Mouse (Mus musculus) kidney, adult 2 months (tissue): ENCODE data around the gene Yeats4. TPM values are rescaled to one million over a fixed set of nuclear protein-coding genes. Genes with fewer than 3 reads are reported as not detected.

ENCODE experiments used
- DNase-seq: peaks from one replicate; pipeline ENCODE4 v3.0.0; 2021
- H3K27ac ChIP-seq: fragments of 200-500 bp; 2 replicates; pipeline ENCODE4 v1.5.1; 2012; ENCODE audit warnings: low read depth, low read length, control low read depth, inconsistent platforms; ENCODE audit not compliant: insufficient read depth
- H3K27me3 ChIP-seq: fragments of 200-500 bp; replicated peaks from 2 replicates; pipeline ENCODE4 v1.6.1; 2012; ENCODE audit warnings: mild to moderate bottlenecking, moderate library complexity, low read length, inconsistent platforms; ENCODE audit not compliant: control insufficient read depth, insufficient read depth
- H3K36me3 ChIP-seq: fragments of 200-500 bp; 2 replicates; pipeline ENCODE4 v1.6.1; 2012; ENCODE audit warnings: mild to moderate bottlenecking, moderate library complexity, low read length, inconsistent platforms; ENCODE audit not compliant: control insufficient read depth, insufficient read depth
- H3K4me1 ChIP-seq: fragments of 200-500 bp; 2 replicates; pipeline ENCODE4 v1.6.1; 2011; ENCODE audit warnings: low read length; ENCODE audit not compliant: control insufficient read depth, insufficient read depth
- H3K4me3 ChIP-seq: fragments of 200-500 bp; 2 replicates; pipeline ENCODE4 v1.5.1; 2011; ENCODE audit warnings: mild to moderate bottlenecking, low read depth, low read length, control low read depth; ENCODE audit not compliant: insufficient read depth
- CTCF ChIP-seq: fragments of 200-500 bp; conservative IDR thresholded peaks from 2 replicates; pipeline ENCODE4 v1.5.1; 2011; ENCODE audit warnings: low read depth, mild to moderate bottlenecking, control low read depth, low read length, moderate library complexity, mixed read lengths; ENCODE audit not compliant: insufficient read depth, insufficient read length
- POLR2A ChIP-seq: fragments of 200-500 bp; IDR thresholded peaks from one replicate; pipeline ENCODE4 v1.6.1; 2011; ENCODE audit warnings: low read depth, low read length, control low read depth
- WGBS: fragments of 180-500 bp; shearing (Covaris S2); methylation state at CpG from one replicate; pipeline ENCODE4 v1.1.7; 2018; 5-methylcytosine and 5-hydroxymethylcytosine counted together
- polyA plus RNA-seq: library from polyadenylated mRNA; depleted of rRNA; stranded (reverse); fragments of >200 nt; gene quantifications from 2 replicates; pipeline ENCODE4 v1.2.3, GENCODE M21; 2012

The Yeats4 gene
- polyA plus RNA-seq, 1 experiment: 21.8 TPM

DNA sequence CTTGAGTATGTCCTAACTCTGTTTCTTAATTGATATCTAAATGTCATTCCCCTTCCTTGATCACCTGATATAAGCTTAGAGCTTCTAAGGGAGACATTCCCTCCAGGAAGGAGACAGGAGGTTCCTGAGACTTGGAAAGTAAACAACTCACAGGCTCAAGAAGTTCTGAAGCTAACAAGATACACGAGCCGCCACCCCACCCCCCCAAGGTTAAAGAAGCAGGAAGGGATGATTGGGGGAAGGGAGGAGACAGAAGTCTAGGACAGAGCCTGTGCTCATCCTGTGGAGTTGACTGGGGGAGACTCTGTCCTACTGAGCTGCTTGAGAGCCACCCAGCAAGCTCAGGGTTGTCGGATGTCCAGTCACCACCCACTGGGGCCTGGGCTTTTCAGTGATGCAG is 1.7 kb upstream of the Yeats4 start:
- Histone ChIP-seq H3K4me1 (peaks cover 10% of the 10 kb centered on the region; the same call in 1 of the 2 replicates), H3K27me3 (no peaks in the 10 kb centered on the region), H3K27ac (no peak overlapping the region), H3K36me3 (no peaks in the 10 kb centered on the region), H3K4me3 (no peak overlapping the region)
- TF ChIP-seq CTCF (no peak), POLR2A (no peak)
- no peak for DNase-seq
- WGBS: 73% methylated on average over 3 of the region's 3 CpGs

- Histone ChIP-seq H3K27me3 (no peaks in the 10 kb centered on the region), H3K27ac (no peak overlapping the region), H3K4me3 (no peak overlapping the region), H3K4me1 (peaks cover 5% of the 10 kb centered on the region; the same call in 1 of the 2 replicates), H3K36me3 (no peaks in the 10 kb centered on the region)
- WGBS: 50% methylated on average over 8 of the region's 8 CpGs
- DNase-seq: peak; percentile 17
- TF ChIP-seq POLR2A: no peak
- TF ChIP-seq CTCF: 0 out of 2 replicates have a peak, but pooled peaks have one; percentile 20
These were observed 787 bp upstream of the Yeats4 start for GRCm38 (mm10) chr10:117225094-117225493.

DNA sequence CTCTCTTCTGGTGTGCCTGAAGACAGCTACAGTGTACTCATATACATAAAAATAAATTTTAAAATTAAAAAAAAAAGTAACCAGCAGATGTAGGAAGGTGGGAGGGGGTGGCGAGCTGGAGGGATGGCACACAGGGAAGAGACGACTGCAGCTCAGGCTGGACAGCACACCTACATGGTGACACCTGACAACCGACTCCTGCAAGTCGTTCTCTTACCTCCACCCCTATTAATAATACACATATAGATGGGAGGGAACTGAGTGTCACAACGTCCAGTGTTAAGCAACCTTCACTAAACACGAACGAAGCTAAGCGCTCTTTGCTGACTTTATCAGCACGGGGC is 577 bp downstream of the Yeats4 start:
- TF ChIP-seq CTCF: no peak
- TF ChIP-seq POLR2A: no peak
- no peak for DNase-seq
- peak overlapping the region; percentile 91 for H3K4me3 ChIP-seq
- WGBS: under 1% methylated on average over 9 of the region's 9 CpGs
- no peaks in the 10 kb centered on the region for H3K36me3 ChIP-seq
- no peak overlapping the region for H3K27ac ChIP-seq
- no peaks in the 10 kb centered on the region for H3K27me3 ChIP-seq
- peaks cover 5% of the 10 kb centered on the region; the same call in 1 of the 2 replicates for H3K4me1 ChIP-seq

- H3K4me3 ChIP-seq: no peak overlapping the region
- no peaks in the 10 kb centered on the region for H3K36me3 ChIP-seq
- no peak overlapping the region for H3K27ac ChIP-seq
- DNase-seq: no peak
- no peak for TF ChIP-seq POLR2A
- TF ChIP-seq CTCF: no peak
- H3K4me1 ChIP-seq: peaks cover 5% of the 10 kb centered on the region; the same call in 1 of the 2 replicates
- 73% methylated on average over 3 of the region's 3 CpGs for WGBS
- H3K27me3 ChIP-seq: no peaks in the 10 kb centered on the region
These were observed 1.5 kb downstream of the Yeats4 start for GRCm38 (mm10) chr10:117222821-117223220.

GRCm38 (mm10) chr10:117218351-117218750 is 6.0 kb downstream of the Yeats4 start:
- Histone ChIP-seq H3K4me3 (no peak overlapping the region), H3K36me3 (no peaks in the 10 kb centered on the region; the same call in 1 of the 2 replicates), H3K4me1 (no peaks in the 10 kb centered on the region), H3K27ac (no peak overlapping the region), H3K27me3 (no peaks in the 10 kb centered on the region)
- TF ChIP-seq POLR2A (no peak), CTCF (no peak)
- WGBS: 97% methylated on average over 8 of the region's 8 CpGs
- DNase-seq: no peak

- H3K4me1 ChIP-seq: no peaks in the 10 kb centered on the region
- H3K27me3 ChIP-seq: no peaks in the 10 kb centered on the region
- H3K27ac ChIP-seq: no peak overlapping the region
- no peak overlapping the region for H3K4me3 ChIP-seq
- DNase-seq: no peak
- 83% methylated on average over 20 of the region's 20 CpGs for WGBS
- no peaks in the 10 kb centered on the region; the same call in 1 of the 2 replicates for H3K36me3 ChIP-seq
- TF ChIP-seq CTCF (no peak), POLR2A (no peak)
These were observed 7.0 kb downstream of the Yeats4 start for GRCm38 (mm10) chr10:117217246-117217840.

DNA sequence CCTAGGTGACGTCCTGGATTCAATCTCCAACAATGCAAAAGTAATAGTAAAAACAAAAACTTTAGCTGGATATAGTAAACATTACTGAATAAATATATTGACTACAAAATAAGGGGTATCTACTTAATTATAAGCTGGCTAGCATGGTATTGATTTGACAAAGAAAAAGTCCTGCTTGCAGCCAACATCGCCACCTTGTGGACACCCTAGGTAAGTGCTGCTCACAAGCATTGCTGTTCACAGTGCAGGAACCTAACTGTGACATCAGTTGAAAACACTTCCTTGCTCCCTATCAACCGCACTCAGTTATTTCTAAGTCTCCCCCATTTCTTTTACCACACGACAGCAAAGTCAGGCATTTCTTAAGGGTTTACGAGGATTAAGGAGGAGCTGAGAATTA is 7.5 kb downstream of the Yeats4 start:
- DNase-seq: peak; percentile 44
- Histone ChIP-seq H3K36me3 (no peaks in the 10 kb centered on the region; the same call in 1 of the 2 replicates), H3K4me1 (no peaks in the 10 kb centered on the region), H3K4me3 (no peak overlapping the region), H3K27ac (no peak overlapping the region), H3K27me3 (no peaks in the 10 kb centered on the region)
- peak; percentile 86 for TF ChIP-seq CTCF
- TF ChIP-seq POLR2A: no peak
- WGBS: 73% methylated on average over 5 of the region's 5 CpGs

- 94% methylated on average over 9 of the region's 9 CpGs for WGBS
- no peaks in the 10 kb centered on the region for H3K4me1 ChIP-seq
- no peaks in the 10 kb centered on the region; the same call in 1 of the 2 replicates for H3K36me3 ChIP-seq
- H3K4me3 ChIP-seq: no peak overlapping the region
- TF ChIP-seq CTCF (no peak), POLR2A (no peak)
- H3K27ac ChIP-seq: no peak overlapping the region
- no peaks in the 10 kb centered on the region for H3K27me3 ChIP-seq
- DNase-seq: no peak
These were observed 8.2 kb downstream of the Yeats4 start for GRCm38 (mm10) chr10:117216132-117216495.
